Mouse (Mus musculus) gastrocnemius, postnatal 36 days (tissue): Measurements from ENCODE around the gene Rmdn2. TPM values are rescaled to one million over a fixed set of nuclear protein-coding genes. Genes with fewer than 3 reads are reported as not detected.

Source experiments
- DNase-seq, 2 experiments: peaks; one replicate each; pipeline ENCODE4 v3.0.0; 2022
- intact Hi-C: fragments of 180-260 bp; cut with DNase I; formaldehyde crosslinking; loops from one replicate; pipeline ENCODE4 v1.15.1; 2025
- total RNA-seq, 2 experiments: library from RNA; stranded (reverse); gene quantifications; 2 replicates each; pipeline ENCODE4 v1.2.3; 2021

Rmdn2 gene
- total RNA-seq, 2 experiments from 2014 or later = 8.4 to 10.1 TPM

- DNase-seq = peak; percentile 54 to 76
- intact Hi-C loops = no loop called here
Measured at GRCm38 (mm10) chr17:79614691-79615588, 3.3 kb downstream of the Rmdn2 start.

GRCm38 (mm10) chr17:79615897-79616296, 4.2 kb downstream of the Rmdn2 start:
- no peak for DNase-seq
- intact Hi-C loops = no loop called here

GRCm38 (mm10) chr17:79616621-79617020, 5.0 kb downstream of the Rmdn2 start:
- intact Hi-C loops = no loop called here
- no peak for DNase-seq

DNA sequence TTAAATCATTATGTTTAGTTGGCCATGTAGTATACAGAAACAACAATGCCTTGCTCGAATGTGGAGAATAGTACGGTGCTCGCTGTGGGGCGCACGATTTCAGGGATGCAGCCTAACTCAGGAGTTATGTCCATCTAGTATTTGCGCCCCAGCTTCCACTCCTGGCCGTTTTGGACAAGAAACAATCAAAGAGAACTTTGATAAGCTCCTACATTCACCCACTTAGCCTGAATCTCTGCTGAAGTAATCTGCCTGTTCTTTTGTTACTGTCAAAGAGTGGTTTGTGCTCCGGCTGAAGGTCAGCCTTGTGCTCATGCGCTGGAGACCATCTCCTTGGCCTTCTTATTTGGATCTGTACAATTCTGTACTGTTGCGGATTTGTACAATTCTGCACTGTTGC, 6.8 kb downstream of the Rmdn2 start:
- DNase-seq = no peak
- intact Hi-C loops = no loop called here

DNA sequence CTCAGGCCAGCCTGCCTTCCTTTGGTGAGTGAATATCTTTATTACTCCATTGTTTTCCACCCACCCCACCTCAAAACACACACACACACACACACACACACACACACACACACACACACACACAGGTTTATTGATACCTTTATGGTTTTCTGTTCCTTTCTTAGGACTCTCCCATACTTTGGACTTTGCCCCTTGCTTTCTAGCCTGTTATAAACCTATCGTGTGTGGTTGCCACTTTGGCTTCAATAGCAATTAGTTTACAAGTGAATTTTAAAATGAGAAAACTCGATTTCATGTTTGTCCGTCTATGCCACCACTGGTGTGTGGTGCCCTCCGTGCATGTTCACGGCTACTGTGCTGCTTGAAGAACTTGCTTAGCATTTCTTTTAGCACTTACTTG, 7.3 kb downstream of the Rmdn2 start:
- intact Hi-C loops = no loop called here
- DNase-seq = no peak

DNA sequence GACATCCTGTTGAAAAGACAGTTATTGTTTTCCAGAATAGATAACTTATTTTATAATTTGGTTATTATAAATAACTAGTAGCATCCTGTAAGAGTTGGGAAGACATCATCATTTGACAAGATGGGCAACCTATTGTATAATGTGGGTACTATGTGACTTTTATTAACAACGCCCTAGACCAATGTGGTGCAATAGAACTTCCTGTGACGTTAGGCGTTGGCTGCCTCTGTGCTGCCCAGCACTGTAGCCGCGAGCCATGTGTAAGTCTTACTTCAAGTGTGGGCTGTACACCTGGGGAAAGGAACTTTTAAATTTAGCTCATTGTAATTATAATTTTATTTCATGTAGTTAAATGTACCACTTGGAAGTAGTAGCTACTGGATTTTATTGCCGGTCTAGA, 10.4 kb downstream of the Rmdn2 start:
- DNase-seq = no peak
- intact Hi-C loops = no loop called here

- intact Hi-C loops = no loop called here
- no peak for DNase-seq
Measured at GRCm38 (mm10) chr17:79622574-79622973, 10.9 kb downstream of the Rmdn2 start.

DNA sequence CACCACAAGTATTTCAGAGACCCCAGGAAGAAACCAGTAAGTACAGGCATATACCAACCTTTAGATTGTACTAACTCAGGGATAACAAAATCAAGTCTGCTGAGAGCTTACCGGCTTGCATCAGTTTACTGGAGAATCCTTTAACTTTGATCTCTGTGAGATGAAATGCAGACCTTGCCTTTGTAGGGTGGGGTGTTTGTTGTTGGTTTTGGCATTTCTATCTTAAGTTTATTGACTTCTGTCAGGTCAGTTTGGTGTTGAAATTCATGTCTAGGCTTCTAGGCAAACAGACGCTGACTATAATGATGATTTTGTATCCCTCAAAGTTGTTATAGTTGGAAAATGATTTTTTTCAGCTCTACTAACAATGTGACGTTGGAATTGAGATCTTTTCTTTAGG, 12.2 kb downstream of the Rmdn2 start:
- intact Hi-C loops = no loop called here
- no peak for DNase-seq

DNA sequence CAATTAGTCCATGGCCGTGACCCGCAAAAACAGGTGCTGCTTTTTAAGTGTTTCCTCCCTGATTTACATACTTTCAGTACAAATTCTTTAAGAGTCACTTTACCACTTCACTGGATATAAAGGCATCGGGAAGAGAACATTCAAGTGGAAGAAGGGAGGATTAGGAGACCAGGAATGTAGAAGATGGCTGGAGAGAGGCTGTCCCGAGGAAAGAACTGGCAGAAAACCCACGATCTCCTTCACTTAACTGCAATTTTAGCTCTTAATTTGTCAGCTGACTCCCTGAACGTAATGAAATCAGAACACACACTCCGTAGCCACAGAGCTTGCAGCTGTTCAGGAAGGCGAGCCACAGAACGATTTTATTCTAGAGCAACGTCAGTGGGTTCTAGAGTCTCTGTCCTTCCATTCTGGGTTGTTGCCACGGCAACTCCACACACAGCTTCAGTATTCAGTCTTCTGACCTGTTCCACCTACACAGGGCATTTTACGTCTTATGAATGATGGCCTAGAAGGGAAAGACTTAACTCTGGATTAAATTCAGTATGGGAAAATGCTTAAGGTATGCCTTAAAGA, 14.7 kb downstream of the Rmdn2 start:
- DNase-seq = no peak
- intact Hi-C loops = no loop called here

- intact Hi-C loops = no loop called here
- DNase-seq = no peak
Measured at GRCm38 (mm10) chr17:79649893-79650292, 38.2 kb downstream of the Rmdn2 start.

- intact Hi-C loops = no loop called here
- no peak for DNase-seq
Measured at GRCm38 (mm10) chr17:79650297-79650696, 38.6 kb downstream of the Rmdn2 start.

GRCm38 (mm10) chr17:79653171-79653570, 41.5 kb downstream of the Rmdn2 start:
- no peak for DNase-seq
- intact Hi-C loops = no loop called here

DNA sequence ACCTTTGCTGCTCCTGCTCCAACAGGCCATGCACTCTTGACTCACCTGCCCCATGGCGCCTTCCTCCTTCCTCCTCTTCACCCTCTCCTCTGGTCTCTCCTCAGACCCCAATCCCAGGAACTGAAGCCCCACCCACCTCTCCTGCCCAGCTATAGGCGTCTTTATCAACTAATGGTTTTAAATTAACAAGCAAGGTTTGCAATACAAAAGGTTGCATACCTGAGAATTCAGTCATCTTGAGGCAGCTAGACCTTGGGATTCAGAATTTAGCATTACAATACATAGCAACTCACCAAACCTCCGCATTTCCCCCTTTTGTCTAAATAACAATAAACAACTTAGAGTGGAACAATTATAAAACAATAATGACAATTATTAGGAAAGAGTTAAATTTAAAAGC, 42.5 kb downstream of the Rmdn2 start:
- intact Hi-C loops = no loop called here

DNA sequence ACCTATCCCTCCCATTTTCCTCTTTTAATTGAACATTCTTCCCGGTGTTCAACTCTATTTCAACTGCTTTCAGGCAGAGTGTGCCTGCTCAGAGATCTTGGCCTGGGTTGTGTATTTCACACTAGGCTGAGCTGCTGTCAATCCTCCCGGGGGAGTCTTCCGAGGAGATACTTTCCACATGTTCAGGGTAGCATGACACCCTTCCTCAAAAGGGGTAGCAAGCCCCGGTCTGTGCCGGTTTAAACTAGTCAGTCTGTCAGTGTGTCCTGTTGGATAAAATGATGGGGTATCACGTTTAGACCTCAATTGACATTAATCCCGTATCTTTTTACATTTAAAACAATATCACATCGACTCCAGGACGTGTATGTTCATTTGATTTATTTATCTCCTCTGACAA, 46.1 kb downstream of the Rmdn2 start:
- DNase-seq = no peak
- intact Hi-C loops = no loop called here

More for the DNA sequence above, 42.5 kb downstream of the Rmdn2 start:
- DNase-seq = no peak

- no peak for DNase-seq
- intact Hi-C loops = no loop called here
Measured at GRCm38 (mm10) chr17:79658452-79658851, 46.8 kb downstream of the Rmdn2 start.

- intact Hi-C loops = no loop called here
- DNase-seq = no peak
Measured at GRCm38 (mm10) chr17:79658863-79659262, 47.2 kb downstream of the Rmdn2 start.

- DNase-seq = peak; percentile 32 to 64
- intact Hi-C loops = loop anchor here (5.0 to 10.0 kb wide), 2 partner anchors 56 to 523 kb away; partner anchors contain the start of gene Cyp1b1
Measured at GRCm38 (mm10) chr17:79661387-79661786, 49.7 kb downstream of the Rmdn2 start.

DNA sequence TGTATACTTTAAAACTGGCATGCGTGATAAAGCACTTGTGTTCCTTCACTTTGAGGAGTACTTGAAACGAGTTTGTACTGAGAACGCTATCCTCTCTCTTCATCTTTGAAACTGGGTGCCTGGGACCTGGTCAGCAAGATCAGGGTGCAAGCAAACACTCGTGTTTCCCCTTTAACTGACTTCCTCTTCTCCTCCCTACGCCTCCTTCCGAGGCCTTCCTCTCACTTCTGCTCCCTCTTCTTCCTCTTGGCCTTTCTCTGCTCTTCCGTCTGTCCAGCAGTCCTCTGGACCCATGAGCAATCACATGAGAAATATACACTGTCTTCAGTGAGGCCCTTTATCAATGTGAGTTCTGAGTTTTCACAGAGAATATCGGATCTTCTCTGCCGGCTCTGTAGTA, 50.2 kb downstream of the Rmdn2 start:
- intact Hi-C loops = loop anchor here (2.0 to 10.0 kb wide), 3 partner anchors 55 to 523 kb away; partner anchors contain the start of gene Cyp1b1
- DNase-seq = no peak

GRCm38 (mm10) chr17:79663393-79664105, 51.9 kb downstream of the Rmdn2 start:
- intact Hi-C loops = loop anchor here (2.0 to 10.0 kb wide), 3 partner anchors 54 to 521 kb away; partner anchors contain the start of gene Cyp1b1
- no peak for DNase-seq

DNA sequence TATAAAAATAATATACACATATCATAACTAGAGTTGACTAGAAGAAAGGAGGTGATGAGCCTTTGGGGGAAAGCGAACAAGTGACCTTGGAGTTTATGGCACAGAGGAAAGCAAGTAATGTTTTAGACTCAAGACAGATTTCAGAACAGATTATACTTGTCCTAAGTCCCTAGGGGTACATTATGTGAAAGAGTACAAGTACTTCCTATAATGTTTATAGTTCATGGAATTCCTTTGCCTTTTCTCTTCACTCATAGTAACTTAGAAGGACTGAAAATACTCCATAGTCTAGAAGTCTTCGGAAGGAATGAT, 52.4 kb downstream of the Rmdn2 start:
- intact Hi-C loops = loop anchor here (5.0 to 10.0 kb wide), 2 partner anchors 53 to 521 kb away; partner anchors contain the start of gene Cyp1b1

GRCm38 (mm10) chr17:79670837-79671236, 59.2 kb downstream of the Rmdn2 start:
- intact Hi-C loops = no loop called here
- DNase-seq = no peak

More for the DNA sequence above, 52.4 kb downstream of the Rmdn2 start:
- DNase-seq = no peak
